Mouse (Mus musculus) frontal cortex, postnatal 10 days (tissue): ENCODE results near the gene Hmgb1.
A peak's percentile ranks its signal among the peaks of the same experiment; 100 is the strongest.

Experiments
- DNase-seq, 2 experiments: peaks; one replicate each; pipeline ENCODE4 v3.0.0; 2022; ENCODE audit warnings: low spot score in 2 of 2, mixed read lengths in 1 of 2

Hmgb1 gene

GRCm38 (mm10) chr5:149104096-149104725, 80.1 kb downstream of the Hmgb1 start:
- DNase-seq, result no peak

- DNase-seq, result no peak
These were observed 82.4 kb downstream of the Hmgb1 start for GRCm38 (mm10) chr5:149101869-149102268.

GRCm38 (mm10) chr5:149100091-149100490, 84.2 kb downstream of the Hmgb1 start:
- DNase-seq, result no peak

- no peak for DNase-seq
These were observed 85.3 kb downstream of the Hmgb1 start for GRCm38 (mm10) chr5:149099009-149099408.

- DNase-seq, result no peak
These were observed 86.4 kb downstream of the Hmgb1 start for GRCm38 (mm10) chr5:149097841-149098240.

- no peak for DNase-seq
These were observed 88.0 kb downstream of the Hmgb1 start for GRCm38 (mm10) chr5:149096284-149096683.

- DNase-seq, result no peak
These were observed 91.4 kb downstream of the Hmgb1 start for GRCm38 (mm10) chr5:149092926-149093325.

- no peak for DNase-seq
These were observed 91.8 kb downstream of the Hmgb1 start for GRCm38 (mm10) chr5:149092526-149092925.

- peak in 1 of 2 experiments; percentile 16 for DNase-seq
These were observed 93.0 kb downstream of the Hmgb1 start for GRCm38 (mm10) chr5:149091256-149091655.

- no peak for DNase-seq
These were observed 94.4 kb downstream of the Hmgb1 start for GRCm38 (mm10) chr5:149089860-149090259.

GRCm38 (mm10) chr5:149089456-149089855, 94.8 kb downstream of the Hmgb1 start:
- no peak for DNase-seq

GRCm38 (mm10) chr5:149088891-149089290, 95.4 kb downstream of the Hmgb1 start:
- no peak for DNase-seq

- no peak for DNase-seq
These were observed 96.1 kb downstream of the Hmgb1 start for GRCm38 (mm10) chr5:149088149-149088548.

- no peak for DNase-seq
These were observed 97.7 kb downstream of the Hmgb1 start for GRCm38 (mm10) chr5:149086382-149087244.

GRCm38 (mm10) chr5:149080466-149080865, 103.8 kb downstream of the Hmgb1 start:
- no peak for DNase-seq

GRCm38 (mm10) chr5:149079758-149080150, 104.5 kb downstream of the Hmgb1 start:
- DNase-seq, result no peak

- DNase-seq, result no peak
These were observed 105.1 kb downstream of the Hmgb1 start for GRCm38 (mm10) chr5:149079018-149079757.

- no peak for DNase-seq
These were observed 107.2 kb downstream of the Hmgb1 start for GRCm38 (mm10) chr5:149077136-149077535.

- DNase-seq, result no peak
These were observed 112.7 kb downstream of the Hmgb1 start for GRCm38 (mm10) chr5:149071546-149071945.

GRCm38 (mm10) chr5:149068745-149069144, 115.5 kb downstream of the Hmgb1 start:
- no peak for DNase-seq

- no peak for DNase-seq
These were observed 116.0 kb downstream of the Hmgb1 start for GRCm38 (mm10) chr5:149068247-149068740.

GRCm38 (mm10) chr5:149067501-149067961, 116.8 kb downstream of the Hmgb1 start:
- DNase-seq, result no peak
